Mouse (Mus musculus): ENCODE measurements around the gene Sohlh1.
A peak's percentile ranks its signal among the peaks of the same experiment; 100 is the strongest.

DNA sequence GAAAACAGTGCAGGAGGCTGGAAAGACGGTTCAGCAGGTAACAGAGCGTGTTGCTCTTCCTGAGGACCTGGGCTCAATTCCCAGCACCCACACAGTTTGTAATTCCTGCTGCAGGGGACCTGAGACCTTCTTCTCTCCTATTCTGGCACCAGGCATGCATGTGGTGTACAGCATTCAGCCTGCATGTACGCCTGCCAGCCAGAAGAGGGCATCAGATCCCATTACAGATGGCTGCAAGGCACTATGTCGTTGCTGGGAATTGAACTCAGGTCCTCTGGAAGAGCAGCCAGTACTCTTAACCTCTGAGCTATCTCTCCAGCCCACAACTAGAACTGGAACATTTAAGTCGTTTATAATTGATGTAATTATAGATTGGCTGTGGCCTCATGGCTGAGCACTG lies 33.7 kb downstream of the Sohlh1 start:
- TF ChIP-seq CTCF (IDR thresholded peaks at IDR 0.05; ENCODE audit: low read depth) (peak; percentile 55), EP300 (IDR thresholded peaks at IDR 0.05; ENCODE audit: low read depth) (no peak)

Data from liver, embryonic 14.5 days (tissue).